Mouse (Mus musculus) right cerebral cortex, postnatal 14 days (tissue): ENCODE data around the gene Chmp4b.
A peak's percentile ranks its signal among the peaks of the same experiment; 100 is the strongest.

ENCODE experiments used
- DNase-seq: peaks from one replicate; pipeline ENCODE4 v3.0.0; 2022

Gene Chmp4b

DNA sequence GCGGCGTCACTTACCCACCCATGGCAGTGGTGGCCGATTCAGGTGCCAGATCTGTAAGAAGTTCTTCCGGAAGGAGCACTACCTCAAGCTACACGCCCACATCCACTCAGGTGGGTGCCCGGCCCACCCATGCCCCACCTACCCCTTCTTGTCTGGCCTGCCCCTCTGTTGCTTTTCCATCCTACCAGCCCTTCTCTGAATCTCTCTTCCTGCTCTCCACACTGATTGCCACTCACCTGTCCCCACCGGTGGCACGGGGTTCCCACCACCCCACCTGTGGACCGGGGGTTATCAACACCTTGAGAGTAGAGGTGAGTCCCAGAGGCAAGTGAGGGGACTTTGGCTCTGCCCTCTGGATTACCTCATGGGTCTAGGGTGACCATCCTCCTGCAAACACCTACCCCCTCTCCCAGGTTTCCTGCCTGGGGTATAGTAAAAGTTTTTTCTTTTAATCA lies 9.5 kb upstream of the Chmp4b start:
- DNase-seq: no peak

DNA sequence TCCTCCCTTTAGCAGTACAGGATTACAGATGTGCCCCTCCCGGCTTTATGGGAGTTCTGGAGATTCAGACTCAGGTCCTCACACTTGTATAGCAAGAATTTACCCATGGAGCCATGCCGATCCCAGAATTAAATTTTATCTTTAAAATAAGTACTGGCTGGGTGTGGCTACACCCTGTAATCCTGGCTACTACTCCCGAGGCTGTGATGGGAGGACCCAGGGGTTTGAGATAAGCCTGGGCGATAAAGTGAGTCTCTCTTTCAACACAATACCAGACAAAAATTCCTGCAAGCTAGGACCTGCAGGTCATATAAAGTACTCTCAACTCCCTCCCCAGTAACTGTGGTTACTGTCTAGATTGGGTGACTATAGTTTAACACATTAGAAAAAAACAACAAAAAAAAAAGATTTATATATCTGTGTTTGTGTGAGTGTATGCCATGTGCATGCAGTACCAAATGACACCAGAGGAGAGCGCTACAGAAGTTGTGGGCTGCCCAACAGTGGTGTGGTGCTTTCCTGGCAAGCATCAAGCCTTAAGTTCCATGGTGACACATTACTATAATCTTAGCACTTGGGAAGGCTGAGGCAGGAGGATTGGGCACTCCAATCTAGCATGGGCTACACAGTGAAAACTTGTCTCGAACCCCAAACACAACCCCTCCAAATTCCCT lies 8.7 kb upstream of the Chmp4b start:
- DNase-seq: no peak

DNA sequence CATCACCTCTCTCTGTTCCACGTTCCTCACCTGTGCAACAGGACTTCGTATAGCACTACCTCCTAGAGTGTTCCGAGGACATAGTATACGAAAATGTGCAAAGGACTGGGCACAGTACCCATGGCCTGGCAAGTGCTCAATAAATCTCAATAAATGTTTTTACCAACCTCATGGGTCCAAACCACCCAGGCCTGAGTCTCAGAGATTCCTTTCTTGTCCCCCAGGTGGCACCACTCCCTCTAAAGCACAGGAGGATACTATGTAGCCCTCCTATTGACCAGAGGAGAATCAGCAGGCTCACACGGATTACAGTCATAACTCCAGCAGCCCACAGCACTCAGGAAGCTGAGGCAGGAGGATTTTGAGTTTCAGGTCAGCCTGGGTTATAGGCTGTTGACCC lies 4.9 kb upstream of the Chmp4b start:
- peak; percentile 52 for DNase-seq

DNA sequence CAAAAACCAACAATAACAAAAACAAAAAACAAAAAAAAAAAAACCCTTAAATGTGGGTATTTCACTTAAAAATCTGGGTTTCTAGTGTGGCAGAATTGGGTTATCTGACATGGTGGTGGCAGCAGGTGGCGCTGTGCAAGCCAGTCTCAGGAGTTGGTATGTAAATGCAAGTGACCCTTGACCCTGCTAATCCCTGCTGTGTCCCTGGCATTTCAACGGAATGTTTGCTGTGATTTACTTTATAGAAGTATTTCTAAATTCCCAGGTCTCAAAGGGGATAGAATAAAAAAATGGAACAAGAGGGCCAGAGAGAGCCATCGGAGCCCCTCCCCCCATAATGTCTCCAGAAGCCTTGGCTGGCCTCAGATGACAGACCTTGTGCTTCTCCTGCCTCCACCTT lies 3.4 kb upstream of the Chmp4b start:
- DNase-seq: no peak

DNA sequence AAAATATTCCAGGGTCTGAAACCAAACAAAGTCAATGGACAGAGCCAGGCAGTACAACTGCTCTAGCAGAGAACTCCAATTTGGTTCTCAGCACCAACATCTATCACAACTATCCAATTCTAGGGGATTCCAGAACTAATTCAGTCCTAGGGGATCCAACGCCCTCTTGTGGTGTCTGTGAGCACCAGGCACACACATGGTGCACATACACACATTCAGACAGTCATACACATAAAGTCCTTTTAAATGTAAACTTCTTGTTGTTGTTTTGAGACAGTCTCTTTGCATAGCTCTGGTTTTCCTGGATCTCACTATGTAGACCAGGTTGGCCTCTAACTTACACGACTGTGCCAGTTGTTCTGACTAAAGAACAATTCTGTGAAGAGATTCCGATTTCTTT lies 1.1 kb upstream of the Chmp4b start:
- no peak for DNase-seq

DNA sequence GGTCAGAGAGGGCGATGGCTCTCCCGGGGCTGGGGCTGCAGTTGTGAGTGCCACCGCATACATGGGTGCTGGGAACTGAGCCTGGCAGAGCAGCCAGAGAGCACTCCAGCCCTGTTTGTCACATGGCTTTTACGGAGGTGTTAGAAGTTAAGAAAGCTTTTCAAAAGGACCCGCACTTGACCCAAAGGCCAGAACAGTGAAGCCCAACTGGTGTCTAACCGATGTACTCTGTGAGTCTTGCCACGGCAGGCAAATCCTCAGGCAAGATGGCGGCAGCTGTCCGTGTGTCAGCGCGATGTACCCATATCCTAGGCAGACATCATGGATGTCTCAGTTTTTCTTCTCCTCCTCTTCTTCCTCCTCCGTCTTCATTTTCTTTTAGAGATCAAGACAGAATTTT lies 3.5 kb downstream of the Chmp4b start:
- DNase-seq: no peak

DNA sequence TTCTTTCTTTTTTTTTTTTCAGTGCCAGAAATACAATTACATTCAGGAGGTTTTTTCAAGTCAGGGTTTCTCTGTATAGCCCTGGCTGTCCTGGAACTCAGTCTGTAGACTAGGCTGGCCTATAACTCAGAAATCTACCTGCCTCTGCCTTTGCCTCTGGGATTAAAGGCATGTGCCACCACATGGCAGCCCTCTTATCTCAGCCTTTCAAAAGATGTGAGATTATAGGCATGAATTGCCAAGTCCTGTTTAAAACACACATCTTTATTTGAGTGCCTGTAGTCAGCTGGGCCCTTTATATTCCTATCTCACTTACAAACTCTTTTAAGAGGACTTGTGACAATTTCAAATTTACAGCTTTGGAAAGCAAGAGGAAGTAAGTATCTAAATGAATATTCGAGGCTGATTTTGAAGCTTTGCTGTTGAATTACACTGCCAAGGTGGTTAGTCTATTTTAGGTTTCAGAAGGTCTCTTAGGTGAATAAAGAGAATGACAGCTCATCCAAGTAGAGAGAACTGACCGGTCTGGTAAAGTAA lies 4.4 kb downstream of the Chmp4b start:
- DNase-seq: no peak

DNA sequence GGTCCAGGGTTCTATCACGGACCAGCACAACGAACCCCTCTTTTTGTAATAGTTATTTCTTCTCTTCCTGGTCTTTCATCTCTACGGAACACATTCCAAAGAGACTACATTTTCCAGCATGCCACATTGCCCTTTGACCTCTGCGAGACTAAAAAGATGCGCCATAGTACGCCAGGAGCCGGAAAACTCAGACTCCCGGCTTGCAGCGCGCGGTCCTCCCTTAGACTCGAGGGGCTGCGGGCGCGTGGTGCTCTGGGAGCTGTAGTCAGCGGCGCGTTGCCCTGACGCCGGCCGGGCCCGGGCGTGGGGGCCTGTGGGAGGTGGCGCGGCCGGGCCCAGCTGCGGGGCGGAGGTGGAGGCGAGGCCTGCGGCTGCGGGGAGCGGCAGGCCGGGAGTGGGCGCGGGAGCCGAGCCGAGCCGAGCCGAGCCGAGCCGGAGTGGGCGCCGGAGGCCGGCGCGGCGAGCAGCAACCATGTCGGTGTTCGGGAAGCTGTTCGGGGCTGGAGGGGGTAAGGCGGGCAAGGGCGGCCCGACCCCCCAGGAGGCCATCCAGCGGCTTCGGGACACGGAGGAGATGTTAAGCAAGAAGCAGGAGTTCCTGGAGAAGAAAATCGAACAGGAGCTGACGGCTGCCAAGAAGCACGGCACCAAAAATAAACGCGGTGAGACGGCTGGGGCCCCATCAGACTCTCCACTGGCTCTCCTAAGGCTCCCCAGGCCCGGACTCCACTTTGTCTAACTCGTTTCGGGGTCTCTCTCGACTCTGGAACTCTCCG lies 5.4 kb downstream of the Chmp4b start:
- peak; percentile 97 for DNase-seq

DNA sequence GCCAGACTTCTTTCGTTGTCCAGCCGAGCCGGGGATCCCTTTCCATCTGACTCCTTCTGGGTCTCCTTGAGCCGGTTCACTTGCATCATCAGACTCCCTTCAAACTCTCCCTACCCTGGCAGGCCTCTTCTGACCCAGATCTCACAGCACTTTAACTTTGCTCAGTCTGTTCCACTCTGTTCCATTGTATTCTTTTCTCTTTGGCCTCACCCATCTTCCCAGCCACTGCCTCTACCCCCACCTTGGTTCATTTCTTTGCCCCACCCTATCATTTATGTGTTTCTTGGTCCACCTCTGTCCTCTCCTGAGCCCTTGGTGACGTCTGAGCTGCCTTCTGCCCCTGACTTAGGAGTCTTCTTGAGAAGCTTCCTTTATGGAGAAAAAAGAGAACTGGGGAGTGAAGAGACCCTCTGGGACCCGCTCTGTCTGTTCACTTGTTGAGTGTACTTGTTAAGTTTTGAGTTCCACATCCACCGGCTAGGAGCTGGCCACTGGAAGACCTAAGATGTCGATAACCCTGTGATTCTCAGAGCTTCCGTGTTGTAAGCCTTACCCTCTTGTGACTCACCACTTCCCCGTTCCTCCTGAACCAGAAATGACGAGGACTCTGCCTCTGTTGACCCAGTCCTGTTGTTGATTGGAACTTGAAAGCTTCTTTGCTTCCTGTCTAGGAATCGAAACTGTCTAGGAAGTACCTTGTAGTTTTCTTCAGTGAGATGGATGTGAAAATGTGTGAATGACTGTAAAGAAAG lies 6.2 kb downstream of the Chmp4b start:
- DNase-seq: no peak

DNA sequence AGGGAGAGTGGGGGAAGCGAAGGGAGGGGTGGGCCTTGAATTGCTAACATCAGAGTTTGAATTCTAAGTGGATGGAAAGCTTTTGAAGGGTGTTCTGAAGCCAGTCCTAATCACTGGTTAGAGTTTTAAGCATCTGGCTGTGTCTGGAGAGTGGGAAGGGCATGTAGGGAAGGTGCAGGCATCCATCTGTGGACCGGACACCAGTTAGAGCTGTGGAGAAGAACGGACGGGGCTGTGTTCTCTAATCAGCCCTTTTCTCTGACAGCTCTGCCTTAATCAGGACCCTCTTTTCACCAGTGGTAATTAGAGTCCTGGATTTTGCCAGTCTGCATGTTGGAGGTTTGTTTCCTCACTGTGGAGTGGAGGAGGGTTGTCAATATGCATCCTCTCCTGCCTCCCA lies 7.6 kb downstream of the Chmp4b start:
- DNase-seq: no peak

DNA sequence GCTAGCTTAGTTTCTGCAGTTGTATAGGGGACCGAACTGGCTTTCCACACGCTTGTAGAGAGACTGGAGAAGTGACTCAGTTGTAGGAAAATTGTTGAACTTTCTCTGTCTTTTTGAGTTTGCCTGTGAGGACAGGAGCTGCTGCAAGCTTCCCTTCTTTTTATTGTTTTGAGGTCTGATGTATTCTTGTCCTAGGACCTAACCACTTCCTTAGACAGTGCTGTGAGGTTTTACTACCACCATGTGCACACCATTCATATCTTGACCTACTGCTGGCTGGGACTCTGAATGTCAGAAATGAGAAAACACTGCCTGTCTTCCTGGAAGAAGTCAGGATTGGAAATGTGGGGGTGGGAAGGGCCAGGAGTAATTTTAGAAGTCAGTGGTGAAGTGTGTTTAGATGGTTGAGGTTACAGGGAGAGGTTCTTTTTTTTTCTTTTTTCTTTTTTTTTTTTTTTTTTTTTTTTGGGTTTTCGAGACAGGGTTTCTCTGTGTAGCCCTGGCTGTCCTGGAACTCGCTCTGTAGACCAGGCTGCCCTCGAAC lies 8.1 kb downstream of the Chmp4b start:
- DNase-seq: no peak

DNA sequence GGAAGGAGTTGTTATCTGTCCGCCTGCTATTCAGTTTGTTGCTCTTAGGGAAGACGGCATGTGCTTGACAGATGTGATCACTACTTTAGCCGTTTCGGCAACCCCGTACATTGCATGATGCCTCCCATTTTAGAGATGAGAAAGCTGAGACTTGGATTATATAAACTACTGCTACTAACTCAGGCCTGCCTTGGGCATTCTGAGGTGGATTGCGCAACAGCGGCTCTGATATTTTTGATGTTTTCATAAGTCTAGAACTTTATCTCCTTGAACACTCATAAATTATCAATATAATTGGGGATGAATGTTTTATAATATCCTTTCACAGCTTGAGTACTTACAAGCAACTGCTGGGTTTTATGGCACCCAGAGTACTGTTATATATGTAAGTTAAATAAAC lies 17.2 kb downstream of the Chmp4b start:
- DNase-seq: no peak

DNA sequence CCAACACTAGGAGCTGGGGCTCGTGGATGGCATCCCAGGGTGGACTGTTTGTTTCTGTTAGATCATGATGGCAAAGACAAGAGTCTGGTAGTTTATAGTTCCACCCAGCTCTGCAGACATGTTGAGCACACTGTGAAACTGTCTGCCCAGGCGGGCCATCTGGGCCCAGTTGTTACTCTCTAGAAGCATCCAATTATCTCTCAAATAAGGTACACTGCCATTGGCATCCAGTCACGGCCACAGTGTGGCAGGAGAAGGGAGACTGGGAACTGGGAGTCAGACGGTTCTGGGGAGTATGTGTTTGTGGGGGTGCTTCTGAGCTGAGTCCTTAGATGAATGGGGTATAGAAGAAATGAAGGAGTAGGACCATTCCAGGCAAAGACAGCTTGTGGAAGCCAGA lies 18.6 kb downstream of the Chmp4b start:
- no peak for DNase-seq

DNA sequence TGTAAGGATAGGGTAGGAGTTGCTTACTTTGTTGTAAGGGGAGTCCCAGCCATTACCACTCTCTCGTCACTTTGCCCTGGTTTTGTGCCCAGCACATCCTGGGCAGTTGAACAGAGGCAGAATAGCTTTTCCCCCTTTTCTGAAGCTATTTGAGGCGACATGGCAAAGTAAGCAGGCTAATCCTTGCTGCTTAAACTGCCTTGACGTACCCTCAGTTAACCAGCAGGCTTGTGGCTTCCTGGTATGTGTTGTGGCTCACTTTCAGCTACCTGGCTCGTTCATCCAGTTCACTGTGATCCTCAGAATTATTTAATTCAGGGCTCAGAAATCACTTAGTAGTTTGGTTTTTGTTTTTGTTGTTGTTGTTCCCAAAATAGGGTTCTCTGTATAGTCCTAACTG lies 19.2 kb downstream of the Chmp4b start:
- no peak for DNase-seq

DNA sequence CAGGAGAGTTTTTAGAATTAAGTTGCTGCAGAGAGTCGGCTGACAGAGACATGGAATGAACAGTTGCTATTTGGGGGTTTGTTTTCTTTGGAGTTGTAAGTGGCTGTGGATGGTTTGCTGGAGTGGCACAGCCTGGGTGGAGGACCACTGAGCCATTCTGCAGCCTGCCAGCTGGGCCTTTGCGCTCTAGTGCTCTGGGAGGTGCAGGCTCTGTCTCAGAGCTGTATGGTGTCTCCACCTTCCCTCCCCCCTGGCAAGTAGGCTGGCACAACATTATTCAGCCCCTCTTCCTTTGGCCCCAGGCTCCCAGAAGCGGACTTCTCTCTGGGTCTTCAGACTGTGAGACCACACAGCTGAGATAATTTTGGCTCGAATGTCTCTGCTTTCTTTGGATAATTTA lies 22.5 kb downstream of the Chmp4b start:
- DNase-seq: no peak

DNA sequence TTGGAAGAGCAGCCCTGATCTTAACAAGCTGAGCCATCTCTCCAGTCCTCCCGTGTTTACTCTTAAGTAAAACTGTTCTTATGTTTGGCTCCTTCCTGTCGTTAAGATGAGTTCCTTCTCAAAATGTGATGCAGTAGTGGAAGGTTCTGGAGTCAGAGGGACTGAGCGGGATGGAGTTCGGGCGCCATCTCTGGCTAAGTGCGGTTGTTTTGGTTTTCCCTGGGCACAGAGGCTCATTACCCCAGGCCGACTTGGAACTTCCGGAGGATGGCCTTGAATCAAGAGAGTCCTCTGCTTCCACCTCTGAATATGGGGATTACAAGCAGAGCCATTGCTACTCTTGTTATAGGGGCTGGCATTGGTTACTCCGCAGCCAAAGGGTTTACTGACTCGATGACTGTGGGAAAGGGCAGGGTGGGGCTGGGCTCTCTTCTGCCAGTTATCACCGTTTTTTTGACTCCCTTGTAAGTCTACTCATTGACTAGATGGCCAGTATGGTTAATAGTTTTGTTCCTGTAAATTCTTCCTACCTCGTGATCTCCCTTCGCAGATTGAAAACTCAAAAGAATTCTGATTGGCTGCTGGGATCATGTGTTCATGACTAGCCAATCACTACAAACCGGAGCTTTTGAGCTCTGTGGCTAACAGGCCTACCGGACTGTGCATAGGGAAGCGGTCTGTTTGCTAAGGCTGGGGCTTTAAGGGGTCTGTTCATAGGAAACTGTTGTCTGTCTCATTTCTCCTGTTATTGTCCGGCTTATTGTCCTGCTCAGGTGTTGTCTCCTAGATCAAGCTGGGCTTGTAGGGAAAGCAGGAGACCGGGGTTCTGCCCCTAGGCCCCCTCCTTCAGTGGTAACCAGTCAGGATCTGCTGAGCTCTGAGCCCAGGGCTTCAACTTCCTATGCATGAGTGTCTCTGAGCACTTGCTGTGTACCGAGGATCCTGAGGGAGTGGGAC lies 25.4 kb downstream of the Chmp4b start:
- no peak for DNase-seq

DNA sequence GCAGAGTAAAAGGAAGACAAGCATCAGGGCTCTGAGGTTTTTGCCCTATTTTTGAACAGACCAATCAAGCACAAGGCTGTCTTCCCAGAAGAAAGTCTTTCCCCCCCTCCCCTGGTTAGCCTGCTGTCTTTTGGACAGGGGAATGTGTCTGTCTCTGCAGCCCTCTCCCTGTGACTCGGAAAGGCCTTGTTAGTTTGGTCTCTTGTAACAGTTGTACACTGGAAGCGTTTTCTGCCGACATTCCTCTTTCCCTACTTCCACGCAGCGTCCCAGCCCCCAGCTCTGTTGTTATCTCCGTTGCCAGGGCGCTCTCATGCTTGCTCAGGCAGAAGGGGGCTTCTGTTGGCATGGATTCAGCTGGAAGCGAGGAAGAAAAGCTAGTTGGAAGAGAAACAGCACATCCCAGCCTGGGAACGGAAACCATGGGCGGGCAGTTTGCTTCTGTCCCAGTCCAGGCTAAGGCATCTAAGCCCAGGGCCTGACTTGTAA lies 26.2 kb downstream of the Chmp4b start:
- DNase-seq: peak; percentile 68

DNA sequence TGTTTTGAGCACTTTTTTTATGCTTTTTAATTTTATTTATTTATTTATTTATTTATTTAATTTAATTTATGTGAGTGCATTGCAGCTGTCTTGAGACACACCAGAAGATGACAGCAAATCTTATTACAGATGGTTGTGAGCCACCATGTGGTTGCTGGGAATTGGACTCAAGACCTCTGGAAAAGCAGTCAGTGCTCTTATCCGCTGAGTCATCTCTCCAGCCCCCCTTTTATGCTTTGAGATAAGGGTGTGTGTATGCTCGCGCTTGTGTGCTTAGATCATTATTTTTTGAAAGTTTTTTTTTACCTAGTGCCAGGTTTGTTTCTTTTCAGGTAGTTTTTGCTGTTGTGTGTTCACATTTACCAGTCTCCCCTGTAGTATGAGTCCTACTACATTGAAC lies 27.5 kb downstream of the Chmp4b start:
- no peak for DNase-seq

DNA sequence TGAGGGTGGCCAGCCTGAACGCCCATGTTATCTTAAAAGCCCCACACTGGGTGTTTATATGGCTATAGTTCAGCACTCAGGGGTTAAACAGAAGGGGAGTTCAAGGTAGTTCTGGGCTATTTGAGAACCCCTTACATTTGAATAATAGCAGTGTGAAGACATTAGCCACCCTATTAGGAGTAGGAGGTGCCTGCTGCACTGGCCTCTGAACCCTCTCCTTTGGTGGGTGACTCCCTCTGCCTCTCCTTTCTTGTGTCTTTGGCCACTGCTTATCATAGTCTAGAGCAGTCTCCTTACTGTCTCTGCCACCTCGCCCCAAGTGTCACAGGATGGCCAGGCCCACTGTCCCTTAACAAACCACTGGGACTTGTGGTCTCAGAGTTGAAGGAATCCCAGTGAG lies 28.8 kb downstream of the Chmp4b start:
- no peak for DNase-seq

DNA sequence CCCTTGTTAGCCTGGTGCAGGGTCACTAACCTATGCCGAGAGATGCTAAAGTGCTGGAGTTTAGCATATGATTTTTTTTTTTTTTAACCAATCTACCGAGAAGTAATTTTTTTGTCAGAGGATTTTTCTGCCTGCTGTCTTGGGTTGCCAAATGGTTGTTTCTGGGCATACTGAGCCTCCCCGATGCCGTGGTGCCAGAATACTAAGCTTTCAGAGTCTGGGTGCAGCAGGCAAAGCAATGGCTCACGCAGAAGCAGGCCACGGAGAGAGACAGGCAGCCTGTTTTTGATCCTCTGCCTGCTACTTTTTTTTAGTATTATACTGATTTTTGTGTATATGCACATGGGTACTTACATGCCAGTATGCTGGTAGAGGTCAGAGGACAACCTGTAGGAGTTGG lies 29.4 kb downstream of the Chmp4b start:
- no peak for DNase-seq

DNA sequence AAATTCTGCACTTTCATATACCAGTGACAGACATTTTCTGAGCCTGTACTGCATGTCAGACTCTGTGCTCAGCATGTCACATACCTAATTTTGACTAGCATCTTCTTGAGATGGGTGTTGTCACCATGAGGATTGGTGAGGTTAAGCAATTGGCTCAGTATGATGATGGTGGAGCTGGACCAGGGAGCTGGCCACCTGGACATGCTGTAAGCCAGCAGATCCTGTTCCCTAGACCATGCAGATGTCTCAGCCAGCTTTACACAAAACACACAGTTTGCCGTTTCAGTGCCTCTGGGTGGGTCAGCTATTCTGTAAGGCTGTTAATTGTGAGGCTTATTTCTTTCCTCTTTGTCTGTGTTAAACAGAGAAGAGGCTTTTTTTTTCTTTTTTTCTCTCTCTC lies 31.2 kb downstream of the Chmp4b start:
- no peak for DNase-seq

DNA sequence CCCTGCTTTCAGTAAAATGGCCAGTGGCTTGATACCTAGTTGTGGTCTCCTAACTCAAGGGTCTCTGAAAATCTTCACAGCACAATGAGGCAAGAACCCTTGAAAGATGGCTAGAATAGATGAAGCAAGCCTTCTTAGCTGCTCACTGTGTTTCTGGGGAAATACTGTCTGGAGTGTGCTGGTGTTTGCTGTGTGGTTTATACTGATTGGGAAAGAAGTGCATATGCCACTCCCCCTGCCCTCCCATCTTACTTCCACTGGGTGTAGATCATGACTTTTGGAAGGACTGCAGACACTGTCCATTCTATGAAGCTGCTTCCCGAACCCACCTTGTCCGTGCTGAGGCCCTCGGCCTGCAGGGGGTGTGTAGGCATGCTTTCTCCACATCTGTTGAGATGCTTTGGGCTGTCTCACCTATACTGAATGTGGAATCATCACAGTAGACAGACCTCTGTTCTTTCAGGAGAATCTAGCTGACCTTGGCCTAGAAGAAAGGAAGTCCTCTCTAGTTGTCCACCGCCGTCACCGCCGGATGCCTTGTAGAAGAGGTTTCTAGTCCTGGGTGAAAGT lies 33.5 kb downstream of the Chmp4b start:
- DNase-seq: no peak
